Mouse (Mus musculus): Measurements from ENCODE around the gene Mreg.
A peak's percentile ranks its signal among the peaks of the same experiment; 100 is the strongest.

Gene Mreg

DNA sequence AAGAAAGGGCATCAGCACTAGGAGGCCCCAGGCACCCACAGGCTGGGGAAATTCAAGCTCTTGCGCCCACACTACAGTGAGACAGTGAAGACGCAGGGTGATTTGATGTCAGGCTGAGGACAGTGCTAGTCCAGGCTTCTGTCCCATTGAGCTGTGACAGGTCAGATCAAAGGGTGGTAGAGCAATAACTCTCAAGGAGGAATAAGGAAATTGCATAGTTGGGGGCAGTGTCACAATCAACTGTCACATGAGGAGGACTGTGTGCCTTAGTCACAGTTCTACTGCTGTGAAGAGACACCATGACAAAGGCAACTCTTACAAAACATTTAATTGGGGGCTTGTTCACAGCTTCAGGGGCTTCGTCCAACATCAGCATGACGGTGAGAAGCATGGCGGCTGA lies 16.0 kb downstream of the Mreg start:
- DNase-seq (ENCODE audit: low spot score in 2 of 2), result no peak

DNA sequence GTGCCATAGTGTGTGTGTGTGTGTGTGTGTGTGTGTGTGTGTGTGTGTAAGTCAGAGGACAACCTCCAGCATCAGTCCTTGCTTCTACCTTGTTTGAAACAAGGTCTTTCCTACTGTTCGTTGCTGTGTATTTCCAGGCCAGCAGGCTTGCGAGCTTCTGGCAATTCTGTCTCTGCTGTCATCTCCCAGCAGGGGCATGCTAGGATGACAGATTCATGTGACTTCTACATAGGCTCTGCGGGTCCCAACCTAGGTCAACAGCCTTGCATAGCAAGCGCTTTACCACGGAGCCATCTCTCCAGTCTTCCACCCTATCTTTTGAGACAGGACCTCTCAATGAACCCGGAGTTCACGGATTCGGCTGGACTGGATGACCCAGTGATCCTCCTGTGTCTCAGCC lies 20.7 kb downstream of the Mreg start:
- no peak for DNase-seq (ENCODE audit: low spot score in 2 of 2)

DNA sequence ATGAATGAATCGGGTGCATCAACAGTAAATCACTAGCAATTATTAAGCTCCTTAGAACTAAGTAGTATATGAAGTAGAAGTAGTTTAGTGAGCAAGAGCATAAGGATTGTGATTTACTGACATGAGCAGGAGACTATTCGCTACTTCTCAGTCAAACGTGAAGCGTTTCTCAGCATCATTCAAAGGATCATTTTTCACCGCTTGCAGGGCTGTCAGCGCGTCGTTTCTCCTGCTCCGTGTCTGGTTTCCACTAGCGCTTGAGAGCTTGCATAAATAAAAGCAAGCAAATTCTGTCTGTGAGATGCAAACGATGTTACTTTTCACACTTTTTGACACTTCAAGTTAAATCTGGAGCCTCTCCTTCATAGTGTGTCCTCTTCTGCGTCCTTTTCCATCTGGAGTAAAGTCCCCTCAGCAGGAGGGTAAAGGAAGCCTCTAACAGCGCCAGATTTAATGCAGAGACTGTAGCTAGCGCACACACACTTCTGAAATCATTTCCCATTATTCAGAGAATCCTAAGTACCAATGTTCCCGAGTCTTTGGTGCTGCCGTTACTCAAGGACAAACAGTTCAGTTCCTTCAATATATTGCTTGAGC lies 23.9 kb downstream of the Mreg start:
- no peak for DNase-seq (ENCODE audit: low spot score in 2 of 2)

- no peak for DNase-seq (ENCODE audit: low spot score in 2 of 2)
Measured at GRCm38 (mm10) chr1:72187486-72187885, 24.6 kb downstream of the Mreg start.

DNA sequence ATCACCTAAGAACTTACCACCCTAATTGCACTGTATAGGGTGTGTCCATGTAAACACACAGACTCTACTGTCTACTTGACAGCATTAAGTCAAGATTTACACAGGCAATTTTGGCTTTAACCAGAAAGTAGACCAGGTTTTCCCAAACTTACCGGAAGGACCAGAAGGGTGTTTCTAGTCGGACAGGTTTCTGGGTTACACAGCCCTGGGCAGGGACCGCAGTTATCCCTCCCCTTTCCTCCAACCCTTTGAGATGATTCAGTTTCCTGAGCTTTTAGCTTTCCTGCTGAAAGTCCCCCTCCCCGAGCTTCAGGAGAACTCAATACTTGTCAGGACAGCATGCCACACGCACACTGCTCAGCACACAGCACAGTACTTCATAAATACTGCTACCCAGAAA lies 26.0 kb downstream of the Mreg start:
- no peak for DNase-seq (ENCODE audit: low spot score in 2 of 2)

- DNase-seq (ENCODE audit: low spot score in 2 of 2), result no peak
Measured at GRCm38 (mm10) chr1:72183554-72183953, 28.6 kb downstream of the Mreg start.

GRCm38 (mm10) chr1:72182930-72183499 lies 29.1 kb downstream of the Mreg start:
- no peak for DNase-seq (ENCODE audit: low spot score in 2 of 2)

- no peak for DNase-seq (ENCODE audit: low spot score in 2 of 2)
Measured at GRCm38 (mm10) chr1:72179947-72180346, 32.2 kb downstream of the Mreg start.

DNA sequence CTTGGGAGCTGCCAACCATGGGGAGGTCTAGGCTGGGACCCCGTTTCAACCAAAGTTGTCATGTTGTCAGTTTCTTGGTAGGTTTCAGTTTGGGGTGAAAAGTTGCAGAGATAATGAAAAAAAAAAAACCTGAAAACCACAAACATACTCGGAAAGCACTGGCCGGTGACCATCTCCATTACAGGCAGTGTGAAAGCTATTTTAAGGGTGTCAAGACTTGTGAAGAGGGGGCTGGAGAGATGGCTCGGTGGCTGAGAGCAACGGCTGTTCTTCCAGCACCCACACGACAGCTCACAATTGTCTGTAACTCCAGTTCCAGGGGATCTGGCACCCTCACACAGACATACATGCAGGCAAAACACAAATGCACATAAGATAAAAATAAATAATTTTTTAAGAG lies 35.9 kb downstream of the Mreg start:
- DNase-seq (ENCODE audit: low spot score in 2 of 2), result peak; percentile 7 to 19

DNA sequence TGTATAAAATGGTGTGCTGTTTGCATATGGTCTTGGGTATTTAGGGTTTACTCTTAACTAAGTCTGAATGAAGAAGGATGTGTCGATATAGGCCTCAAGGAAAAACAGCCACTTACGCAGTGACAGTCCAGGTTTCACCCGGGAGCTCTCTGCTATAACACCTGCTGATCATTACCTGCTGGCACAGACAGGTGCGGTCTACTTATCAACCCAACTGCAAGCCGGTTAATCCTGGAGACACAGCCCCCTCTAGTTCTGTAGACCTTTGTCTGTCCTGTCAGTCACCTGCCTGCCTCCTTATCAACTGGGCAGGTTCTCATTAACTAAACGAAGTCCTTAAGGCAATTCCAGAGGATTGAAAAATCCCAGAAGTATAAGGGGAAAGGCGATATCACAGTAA lies 37.9 kb downstream of the Mreg start:
- DNase-seq (ENCODE audit: low spot score in 2 of 2), result no peak

- DNase-seq (ENCODE audit: low spot score in 2 of 2), result no peak
Measured at GRCm38 (mm10) chr1:72173402-72174051, 38.6 kb downstream of the Mreg start.

GRCm38 (mm10) chr1:72172788-72173187 lies 39.3 kb downstream of the Mreg start:
- no peak for DNase-seq (ENCODE audit: low spot score in 2 of 2)

DNA sequence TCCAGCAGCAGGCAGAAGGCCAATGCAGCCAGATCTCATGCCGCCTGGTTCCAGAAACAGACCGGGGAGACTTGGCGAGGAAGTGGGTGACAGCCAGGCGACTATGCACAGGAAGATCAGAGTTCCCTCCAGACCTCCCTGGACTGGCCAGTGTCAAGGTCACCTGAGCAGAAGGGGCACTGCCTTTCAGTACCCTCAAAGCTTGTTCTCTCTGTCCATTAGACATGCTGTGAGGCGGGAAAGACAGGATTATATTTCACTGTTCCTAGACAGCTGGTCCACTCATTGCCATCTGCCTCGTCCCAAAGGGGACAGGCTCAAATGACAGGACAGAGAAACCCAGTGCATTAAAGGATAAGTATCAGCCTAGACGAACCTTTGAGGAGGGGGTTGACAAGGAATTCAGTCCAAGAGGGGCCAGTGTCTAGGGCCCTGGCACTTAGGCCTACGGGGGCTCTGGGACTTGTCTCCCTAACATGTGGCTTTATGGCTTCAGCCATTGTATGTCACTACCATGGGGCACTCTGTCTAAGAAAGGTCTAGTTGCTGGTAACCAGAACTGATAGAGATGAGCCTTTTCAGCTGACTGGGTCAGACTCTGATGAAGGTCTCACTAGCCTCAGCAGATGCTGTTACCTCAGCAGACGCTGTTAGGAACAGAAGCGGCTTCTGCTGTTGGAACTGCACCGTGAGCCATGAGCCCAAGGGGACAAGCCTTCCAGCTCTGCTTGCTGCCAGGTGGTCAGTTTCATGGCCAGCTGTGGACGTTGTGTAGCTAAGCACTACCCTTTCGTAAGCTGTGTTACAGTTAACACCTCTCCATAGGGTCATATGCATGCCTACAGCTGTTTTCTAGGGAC lies 40.9 kb downstream of the Mreg start:
- no peak for DNase-seq (ENCODE audit: low spot score in 2 of 2)

GRCm38 (mm10) chr1:72167024-72167423 lies 45.1 kb downstream of the Mreg start:
- no peak for DNase-seq (ENCODE audit: low spot score in 2 of 2)

DNA sequence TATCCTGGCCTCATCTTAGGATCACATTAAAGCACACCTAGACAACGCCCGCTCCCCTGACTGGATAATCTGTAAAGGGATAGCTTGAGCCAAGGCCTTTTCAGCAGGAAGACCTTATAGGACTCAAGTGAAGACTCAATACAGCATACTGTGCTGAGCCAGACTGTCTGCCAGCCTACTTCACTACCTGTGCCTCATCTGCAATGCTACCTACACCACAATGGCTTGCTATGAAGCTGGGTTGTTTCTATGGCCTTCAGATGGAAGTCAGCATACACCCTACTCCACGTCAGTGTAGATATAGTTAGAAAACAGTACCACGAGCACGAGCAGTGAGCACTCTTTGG lies 45.7 kb downstream of the Mreg start:
- no peak for DNase-seq (ENCODE audit: low spot score in 2 of 2)

GRCm38 (mm10) chr1:72165723-72166467 lies 46.2 kb downstream of the Mreg start:
- DNase-seq (ENCODE audit: low spot score in 2 of 2), result no peak

DNA sequence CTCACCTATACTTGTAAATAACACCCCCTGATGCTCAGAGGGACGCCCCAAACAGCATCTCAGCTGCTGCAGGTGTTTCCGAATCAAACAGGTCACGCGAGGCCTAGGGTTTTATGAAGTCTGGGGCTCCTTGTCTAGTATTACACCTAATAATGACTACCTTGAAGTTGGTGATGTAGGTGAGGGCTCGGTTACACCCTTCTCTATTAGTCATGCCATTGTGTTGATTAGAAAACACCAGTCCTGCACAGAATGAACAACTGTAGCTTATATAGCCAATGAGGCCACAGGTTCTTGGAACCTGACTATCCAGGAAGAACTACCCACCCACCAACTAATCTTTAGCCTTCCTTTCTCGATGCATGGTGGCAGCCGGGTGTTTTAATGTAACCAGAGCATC lies 51.8 kb downstream of the Mreg start:
- no peak for DNase-seq (ENCODE audit: low spot score in 2 of 2)

GRCm38 (mm10) chr1:72145041-72145440 lies 67.1 kb downstream of the Mreg start:
- no peak for DNase-seq (ENCODE audit: low spot score in 2 of 2)

DNA sequence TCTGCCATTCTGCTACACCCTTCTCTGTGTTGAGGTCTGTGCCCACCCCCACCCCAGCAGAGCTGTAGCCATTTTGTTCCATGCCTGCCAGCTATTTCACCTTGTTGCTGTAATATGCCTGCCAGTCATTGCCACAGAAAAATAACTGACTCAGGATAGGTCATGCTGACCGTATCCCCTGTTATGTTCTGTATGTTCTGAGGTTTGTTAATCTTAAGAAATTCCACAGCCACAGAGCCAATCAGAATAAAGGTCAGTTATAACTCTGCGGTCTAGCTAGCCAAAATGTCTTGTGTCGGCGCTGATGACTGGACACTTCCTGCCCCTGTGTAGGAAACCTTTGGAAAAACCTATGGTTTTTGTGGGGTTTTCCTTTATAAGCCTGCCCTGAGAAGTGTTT lies 67.7 kb downstream of the Mreg start:
- no peak for DNase-seq (ENCODE audit: low spot score in 2 of 2)

DNA sequence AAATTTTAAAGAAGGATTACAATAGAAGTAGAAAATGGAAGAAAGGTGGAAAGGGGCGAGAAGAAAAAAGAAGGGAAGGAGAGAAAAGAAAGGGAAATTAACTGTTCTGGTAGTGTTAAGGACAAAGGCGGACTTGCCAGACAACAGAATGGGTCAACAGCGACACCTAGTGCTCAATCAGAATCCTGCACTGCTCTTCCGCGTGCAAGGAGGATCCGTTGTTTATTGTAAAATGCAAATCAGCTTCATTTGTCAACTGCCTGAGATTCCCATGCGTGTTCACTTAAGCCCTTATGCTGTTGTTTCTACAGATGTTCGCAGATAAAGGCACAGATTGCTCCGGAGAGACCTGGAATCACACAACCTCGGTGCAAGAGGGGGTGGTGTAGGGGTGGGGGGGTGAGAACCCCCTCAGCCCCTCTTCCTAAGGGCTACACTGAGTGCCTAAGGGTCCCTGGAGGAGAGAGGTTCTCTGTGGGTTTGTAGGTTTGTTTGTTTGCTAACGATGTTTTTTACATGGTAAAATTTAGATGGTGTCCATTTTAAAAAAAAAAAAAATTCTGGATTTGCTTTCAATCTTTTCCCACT lies 70.1 kb downstream of the Mreg start:
- DNase-seq (ENCODE audit: low spot score in 2 of 2), result peak in 1 of 2 experiments; percentile 34

GRCm38 (mm10) chr1:72136101-72136500 lies 76.0 kb downstream of the Mreg start:
- no peak for DNase-seq (ENCODE audit: low spot score in 2 of 2)

GRCm38 (mm10) chr1:72134534-72134933 lies 77.6 kb downstream of the Mreg start:
- DNase-seq (ENCODE audit: low spot score in 2 of 2), result no peak
